Mouse (Mus musculus): ENCODE results near the gene Gpr179.
"Not testable (repeated sequence)": the region's sequence is repeated elsewhere in the genome, so short reads cannot be mapped to it uniquely, and the experiment has no call there.

Gene Gpr179

DNA sequence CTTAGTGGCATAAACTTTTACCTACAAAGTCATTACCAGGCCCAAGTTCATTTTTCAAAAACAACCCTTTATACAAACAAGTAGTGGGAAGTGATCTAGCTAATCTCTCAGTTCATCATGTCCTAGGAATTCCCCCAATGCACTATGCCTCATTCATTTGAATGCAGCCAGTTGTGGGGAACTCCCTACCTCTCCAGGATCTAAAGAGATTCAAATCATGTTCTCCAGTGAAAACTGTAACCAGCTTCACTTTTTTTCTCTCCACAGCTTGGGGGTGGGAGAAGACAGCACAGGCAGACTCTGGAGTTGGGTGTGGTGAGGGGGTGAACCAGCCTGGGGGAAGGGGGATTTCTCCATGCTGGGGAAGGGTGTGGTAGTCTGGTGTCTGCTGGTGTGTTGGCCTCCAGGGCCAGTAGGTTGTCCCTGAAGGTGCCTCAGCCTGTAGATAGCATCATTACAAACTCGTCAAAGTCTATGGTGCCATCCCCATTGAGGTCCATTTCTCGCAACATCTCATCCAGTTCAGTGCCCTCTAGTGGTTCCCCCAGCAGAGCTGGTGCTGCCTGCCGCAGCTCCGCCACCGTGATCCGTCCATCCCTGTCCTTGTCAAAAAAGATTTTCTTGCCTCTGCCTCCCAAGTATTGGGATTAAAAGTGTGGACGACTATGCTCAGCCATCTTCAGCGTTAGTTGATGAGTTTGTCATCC is 29.8 kb downstream of the Gpr179 start:
- in situ Hi-C loops (cut with MseI, MboI), result not testable (repeated sequence)

DNA sequence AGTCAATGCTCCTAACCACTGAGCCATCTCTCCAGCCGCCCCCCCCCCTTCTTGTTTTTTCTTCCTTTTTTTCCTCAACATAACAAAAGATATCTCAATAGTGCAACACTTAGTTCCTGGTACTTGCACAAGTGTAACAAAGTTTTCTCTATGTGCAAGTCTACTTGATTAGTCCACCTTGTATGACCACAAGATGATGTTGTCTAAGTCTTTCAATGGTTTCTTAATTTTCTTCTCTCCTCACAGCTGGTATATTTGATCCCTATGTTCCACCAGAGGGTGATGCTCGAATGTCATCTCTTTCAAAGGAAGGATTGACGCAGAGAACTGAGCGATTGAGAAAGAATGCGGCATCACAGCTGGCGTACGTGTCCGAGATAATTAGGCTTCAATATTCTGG is 30.7 kb downstream of the Gpr179 start:
- in situ Hi-C loops (cut with MseI, MboI), result no loop called here

DNA sequence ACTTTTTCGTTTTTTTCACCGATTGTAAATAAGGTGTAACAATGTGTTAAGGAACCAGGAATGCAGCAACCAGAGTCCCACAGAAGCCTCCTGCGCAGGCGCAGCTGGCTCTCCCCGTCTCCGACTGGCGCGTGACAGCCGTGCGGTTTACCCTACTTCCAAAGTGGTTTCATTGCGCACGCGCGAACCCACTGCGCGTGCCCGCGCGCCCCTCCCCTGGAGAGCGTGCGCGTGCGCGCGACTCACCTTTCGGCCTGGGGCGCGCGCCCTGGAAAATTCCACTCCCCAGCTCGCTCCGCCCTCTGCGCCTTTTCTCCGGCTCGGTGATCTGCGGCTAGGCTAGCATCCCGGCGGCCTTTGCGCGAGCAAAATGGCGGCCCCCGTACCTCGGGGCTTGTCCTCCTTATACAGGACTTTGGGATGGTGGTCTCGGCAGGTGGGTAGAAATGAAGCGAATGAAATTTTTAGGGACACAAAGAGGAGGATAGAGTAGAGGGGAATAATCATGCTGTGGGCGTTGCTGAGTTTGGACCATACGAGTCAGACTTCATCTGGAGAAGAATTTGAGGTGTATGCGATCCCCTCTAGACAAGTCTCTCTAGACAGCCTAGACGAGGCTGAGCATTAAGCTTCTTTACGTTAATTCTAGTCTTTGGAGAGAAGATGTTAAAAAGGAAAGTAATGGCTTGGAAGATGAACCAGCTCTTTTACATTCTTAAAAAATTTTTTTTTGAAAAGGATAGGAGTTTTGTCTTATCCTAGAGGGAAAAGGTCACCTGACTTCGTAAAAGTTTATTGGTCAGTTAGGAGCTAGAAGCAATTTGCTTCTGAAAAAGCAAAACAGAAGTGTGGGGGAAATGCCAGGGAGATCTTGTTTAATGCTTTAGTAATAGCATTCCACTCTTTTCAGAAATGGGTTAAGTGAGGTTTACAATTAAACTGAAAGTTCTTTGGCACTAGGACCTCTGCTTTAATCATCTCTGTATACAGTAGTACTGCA is 36.1 kb downstream of the Gpr179 start, which contains the start of gene Mrpl45:
TSS of gene Mrpl45 (plus strand) at position 213 of the 1,000 bp plus-strand sequence.
- in situ Hi-C loops (cut with MseI, MboI), result no loop called here

DNA sequence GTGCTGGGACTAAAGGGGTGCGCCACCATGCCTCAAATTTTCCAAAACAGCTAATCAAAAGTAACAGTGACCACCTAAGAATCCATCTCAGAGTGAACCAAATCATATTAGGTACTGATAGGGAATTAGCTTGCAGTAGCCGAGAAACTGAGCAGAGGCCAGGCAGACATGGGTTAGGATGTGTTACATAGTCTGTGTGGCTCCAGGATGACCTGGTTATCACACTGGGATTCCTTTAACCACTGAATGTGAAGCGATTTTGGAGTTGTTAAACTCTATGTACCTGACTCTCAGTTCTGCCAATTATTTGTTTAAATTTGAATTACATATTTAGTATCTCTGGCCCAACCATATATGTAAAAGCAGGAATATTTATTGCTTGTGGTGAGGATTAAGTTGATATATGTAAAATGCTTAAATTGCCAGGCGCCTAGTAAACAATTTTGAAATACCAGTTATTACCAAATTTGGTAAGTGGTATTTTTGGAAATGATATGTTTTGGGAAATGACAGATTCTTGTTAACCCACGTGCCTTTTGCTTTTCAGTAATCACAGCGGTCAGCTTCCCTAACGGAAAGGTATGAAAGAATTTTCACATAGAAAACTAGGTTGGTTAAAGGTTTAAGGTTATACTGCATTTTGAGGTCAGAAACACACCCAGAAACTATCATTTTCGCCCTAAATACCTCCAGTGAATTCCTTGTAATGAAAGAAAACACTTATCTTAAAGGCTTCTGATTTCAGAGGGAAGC is 37.0 kb downstream of the Gpr179 start:
- in situ Hi-C loops (cut with MseI, MboI), result no loop called here

DNA sequence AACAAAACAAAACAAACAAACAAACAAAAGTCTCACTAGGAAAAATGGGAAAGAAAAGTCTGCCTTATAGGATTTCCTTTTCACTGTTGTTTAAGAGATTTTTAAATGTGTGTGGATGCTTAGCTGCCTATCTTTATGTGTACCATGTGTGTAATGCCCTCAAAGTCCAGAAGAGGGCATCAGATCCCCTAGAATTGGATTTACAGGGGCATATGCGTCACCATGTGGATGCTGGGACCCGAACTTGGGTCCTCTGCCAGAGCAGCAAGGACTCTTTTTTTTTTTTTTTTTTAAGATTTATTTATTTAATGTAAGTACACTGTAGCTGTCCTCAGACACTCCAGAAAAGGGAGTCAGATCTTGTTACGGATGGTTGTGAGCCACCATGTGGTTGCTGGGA is 37.8 kb downstream of the Gpr179 start:
- in situ Hi-C loops (cut with MseI, MboI), result no loop called here

DNA sequence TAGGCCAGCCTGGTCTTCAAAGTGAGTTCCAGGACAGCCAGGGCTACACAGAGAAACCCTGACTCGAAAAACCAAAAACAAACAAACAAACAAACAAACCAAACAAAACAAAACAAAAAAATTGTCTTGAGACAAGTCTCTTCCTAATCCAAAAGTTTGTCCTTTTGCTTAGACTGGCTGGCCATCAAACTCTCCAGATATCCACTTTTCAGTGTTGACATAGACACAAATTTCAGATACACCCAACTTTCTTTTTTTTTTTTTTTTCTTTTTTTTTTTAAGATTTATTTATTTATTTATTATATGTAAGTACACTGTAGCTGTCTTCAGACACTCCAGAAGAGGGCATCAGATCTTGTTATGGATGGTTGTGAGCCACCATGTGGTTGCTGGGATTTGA is 39.0 kb downstream of the Gpr179 start:
- in situ Hi-C loops (cut with MseI, MboI), result not testable (repeated sequence)

DNA sequence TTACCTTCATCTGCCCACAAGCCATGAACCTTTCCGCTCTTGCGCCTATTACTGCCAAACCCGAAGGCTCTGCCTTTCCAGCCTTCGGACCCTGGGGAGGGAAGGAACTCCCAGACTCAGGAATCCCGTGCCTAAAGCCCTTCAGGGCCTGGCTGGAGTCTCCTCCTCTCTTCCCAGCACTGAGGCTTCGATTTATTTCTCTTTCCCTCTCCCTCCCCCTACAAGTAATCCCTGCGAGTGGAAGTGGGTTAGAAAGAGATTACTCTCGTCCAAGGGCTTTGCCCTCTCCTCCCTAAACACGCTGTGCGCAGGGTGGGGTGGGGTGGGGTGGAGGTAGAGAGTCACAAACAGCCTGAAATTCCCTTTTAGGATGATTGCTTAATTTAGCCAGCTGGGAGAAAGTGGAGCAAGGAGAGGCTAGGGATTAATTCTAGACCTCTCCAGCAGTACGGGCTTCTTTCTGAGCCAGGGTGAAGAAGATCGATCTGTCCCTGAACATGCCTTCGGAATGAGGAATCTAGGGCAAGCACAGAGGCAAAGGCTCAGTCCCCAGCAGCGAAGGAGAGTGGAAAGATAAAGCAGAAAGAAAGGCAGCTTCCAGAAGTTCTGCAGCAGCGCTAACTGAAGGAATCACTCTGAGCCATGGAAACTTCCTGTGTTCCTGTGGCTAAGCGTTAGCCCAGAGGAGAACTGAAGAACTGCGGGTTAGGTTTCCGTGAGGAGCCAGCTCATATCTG is 40.8 kb downstream of the Gpr179 start:
- in situ Hi-C loops (cut with MseI, MboI), result no loop called here

DNA sequence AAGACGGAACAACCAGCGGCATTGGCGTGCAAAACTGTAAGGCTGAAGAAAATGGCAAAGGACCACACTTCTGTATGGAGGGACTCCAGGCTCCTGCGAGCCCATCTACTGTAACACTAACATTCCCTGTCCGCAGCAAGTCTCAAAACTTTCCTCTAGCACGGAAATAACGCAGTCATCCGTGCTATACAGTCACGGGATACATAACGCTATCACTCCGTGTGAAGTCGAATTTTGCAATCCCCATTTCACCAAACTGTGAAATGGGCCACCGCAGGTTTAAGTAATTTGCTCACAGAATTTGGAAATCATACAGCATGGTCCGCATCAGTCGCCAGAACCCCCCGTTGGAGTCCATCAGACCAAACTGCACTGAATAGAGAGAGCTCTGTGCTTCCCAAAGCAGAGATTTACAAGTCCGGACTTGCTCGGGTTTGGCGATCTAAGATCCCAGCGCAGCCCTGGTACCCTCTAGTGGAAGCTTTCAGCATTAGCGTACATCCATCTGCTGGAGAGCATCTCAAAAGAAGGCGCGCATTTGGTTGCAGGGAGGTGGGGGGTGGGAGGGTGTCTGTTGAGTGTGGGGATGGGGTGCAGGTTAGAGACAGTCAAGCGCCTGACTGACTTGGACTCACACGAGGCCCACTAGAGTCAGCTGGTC is 41.8 kb downstream of the Gpr179 start:
- in situ Hi-C loops (cut with MseI, MboI), result no loop called here

DNA sequence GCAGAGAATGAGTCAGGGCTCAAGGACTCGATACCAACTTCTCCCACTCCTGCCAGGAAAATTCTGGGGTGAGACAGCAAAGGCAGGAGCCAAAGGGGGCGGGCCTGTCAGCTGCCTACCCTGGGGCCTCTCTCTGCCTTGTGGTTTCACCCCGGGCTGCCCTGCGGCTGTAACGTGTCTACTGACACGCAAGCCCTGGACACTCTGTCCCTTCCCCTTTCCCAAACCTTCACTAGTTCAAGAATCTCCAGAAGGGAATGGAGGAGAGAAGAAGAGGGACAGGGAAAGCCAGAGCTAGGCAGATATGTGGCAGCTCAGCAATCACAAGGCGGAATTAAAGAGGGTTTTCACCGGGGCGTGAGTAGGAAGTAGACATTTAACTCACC is 42.4 kb downstream of the Gpr179 start:
- in situ Hi-C loops (cut with MseI, MboI), result no loop called here

DNA sequence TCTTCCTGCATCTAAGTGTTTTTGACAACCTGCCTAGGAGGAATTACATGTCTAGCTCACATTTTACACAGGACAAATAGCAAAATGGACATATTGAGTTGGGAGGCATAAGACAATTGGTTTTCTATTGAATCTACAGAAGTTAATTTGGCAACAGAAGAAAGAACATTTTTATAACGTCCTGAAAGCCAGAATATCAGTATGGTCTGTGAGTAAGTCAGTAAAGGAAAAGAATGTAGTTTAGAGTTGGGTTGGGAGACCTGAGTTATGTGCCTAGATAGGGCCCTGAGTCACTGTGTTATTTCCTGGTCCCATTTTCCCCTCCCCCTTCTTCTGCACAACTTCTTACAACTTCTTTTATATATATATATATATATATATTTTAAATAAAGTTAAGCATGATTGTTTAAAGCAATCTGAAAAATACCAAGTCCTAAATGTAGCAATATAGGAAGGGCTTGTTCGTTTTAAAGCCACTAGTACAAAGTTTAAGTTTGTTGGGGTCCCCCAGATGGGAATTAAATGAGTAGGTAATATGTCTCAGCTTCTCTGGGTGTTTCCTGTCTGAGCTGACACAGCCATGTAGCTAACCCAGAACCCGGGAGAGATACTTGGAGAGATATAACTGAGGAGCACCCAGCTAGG is 42.9 kb downstream of the Gpr179 start:
- in situ Hi-C loops (cut with MseI, MboI), result no loop called here

DNA sequence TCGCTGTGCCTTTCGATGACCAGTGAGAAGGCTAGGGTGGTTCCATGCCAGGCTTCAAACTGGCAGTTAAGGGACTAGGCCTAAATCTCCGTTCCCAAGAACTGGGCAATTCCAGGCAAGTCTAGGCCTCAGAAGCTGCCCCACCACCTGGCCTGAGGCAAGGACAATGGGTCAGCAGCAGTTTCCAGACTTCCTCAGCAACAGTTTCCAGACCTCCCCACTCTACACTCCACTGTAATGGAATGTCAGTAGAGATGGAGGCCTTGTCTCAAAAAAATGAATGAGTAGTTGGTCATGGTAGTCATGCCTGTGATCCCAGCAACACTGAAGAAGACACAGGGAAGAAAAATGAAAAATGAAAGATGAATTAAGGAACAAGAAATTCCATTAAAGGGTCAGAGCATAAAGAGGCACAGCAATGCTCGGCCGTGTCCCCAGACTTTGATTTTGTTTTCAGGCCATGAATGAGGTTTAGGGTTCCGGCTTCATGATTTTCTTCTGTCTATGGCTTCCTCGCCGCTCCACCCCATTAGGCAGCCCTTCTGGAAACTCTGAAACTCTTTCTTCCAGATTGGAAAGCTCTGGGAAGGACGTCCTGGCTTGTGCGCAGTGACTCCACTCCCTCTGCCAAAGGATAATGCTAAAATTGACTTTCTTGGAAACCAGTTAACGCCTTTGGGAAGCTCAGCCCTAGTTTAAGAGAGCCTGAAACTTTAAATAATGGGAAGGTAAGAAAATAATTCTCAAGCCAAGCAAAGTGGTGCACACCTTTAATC is 44.4 kb downstream of the Gpr179 start:
- in situ Hi-C loops (cut with MseI, MboI), result no loop called here

DNA sequence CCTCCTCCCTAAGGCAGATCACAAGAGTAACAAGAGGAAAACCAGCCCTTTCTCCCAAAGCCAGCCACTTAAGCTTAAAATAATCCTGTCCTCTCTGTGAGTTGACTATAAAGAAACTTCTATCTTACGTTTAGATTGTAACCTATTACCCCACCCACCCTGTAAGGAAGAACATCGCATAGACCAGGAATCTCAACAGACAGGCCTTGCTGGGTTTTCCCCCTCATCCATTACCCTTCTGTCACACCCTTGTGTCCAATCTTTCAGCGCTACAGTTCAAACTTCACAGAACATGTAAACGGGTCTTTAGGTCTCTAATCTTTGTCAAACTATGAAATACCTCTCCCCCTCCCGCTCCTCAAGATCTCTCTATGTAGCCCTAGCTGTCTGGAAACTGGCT is 47.2 kb downstream of the Gpr179 start:
- in situ Hi-C loops (cut with MseI, MboI), result no loop called here

DNA sequence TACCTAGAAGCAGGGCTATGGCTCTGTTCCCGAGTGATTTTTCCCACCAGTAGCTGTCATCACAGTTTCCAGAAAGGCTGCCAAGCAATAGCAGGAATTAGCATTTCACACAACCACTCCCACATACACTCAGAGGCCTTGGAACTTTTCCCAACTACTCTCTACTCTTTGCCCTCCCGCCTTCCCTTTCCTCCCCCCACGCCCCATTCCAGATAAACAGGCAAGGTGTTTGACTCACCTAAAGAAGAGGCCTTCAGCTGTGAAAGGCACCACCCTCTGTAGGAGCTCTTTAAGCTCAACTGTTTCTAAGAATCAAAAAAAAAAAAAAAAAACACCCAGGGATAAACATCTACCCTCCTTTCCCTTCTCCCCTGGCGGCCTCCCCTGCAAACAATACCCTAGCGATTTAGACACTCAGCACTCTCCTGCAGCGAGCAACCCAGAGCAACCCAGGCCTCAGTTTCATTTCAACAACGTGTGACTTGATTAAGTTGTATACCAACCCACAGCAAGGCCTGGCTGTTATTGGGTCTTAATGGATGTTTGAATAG is 49.6 kb downstream of the Gpr179 start:
- in situ Hi-C loops (cut with MseI, MboI), result no loop called here

DNA sequence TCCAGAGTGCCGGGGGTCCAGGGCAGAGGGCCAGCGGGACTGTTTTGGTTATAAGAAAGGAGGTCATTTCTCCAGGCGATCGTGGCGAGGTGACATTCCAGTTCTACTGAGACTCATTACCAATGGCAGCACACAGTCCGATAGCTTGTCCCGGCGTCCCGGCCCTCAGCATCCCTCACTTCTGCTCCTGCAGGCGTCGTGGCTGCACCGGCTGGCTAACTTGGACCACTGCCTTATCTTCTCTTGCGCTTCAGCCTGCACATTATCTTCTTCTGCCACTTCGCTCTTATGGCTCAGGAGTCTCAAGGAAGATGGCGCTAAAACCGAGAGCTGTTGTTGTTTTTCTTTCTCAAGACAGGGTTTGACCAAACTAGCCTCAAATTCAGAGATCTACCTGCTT is 50.5 kb downstream of the Gpr179 start:
- in situ Hi-C loops (cut with MseI, MboI), result no loop called here

DNA sequence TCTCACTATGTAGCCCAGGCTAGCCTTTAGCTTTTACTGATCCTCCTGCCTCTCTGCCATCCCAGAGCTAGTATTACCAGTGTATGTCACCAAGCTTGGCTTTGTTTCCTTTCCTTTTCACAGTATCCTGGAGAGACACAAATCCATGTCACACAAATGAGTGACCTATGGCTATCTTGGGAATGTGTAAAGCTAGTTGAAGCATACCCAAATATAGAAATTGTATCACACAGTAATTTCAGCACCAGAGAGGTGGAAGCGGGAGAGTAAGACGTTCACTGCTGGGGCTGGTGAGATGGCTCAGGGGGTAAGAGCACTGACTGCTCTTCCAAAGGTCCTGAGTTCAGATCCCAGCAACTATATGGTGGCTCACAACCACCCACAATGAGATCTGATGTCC is 51.9 kb downstream of the Gpr179 start:
- in situ Hi-C loops (cut with MseI, MboI), result no loop called here

DNA sequence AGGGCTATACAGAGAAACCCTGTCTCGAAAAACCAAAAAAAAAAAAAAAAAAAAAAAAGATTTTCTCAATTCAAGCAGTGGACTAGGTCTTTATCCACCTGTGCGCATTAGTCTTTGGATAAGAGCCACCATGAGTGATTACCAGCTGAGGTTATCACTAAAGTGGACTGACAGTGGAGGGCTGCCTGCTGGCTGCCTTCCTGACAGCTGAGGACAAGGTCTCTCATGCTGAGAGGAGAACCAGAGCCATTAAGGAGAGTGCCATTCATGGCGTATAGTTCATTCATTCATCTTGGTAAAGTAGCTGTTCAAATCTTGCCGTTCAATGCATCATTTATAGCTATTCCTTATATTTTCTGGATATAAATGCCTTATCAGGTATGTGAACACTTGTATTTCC is 55.3 kb downstream of the Gpr179 start:
- in situ Hi-C loops (cut with MseI, MboI), result no loop called here

DNA sequence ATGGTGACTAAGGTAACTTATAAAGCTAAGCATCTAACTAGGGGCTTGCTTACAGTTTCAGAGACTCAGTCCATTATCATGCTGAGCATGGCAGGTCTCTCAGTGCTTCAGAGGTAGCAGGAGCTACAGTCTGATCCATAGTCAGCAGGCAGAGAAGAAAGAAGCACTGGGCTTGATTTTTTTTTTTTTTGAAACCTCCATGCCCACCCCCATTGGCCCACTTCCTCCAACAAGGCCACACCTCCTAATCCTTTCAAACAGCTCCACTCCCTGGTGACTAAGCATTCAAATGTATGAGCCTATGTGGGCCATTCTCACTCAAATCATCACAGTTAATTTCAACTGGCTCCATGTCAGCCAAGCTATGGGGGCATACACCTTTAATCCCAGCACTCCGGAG is 59.1 kb downstream of the Gpr179 start:
- in situ Hi-C loops (cut with MseI, MboI), result no loop called here

DNA sequence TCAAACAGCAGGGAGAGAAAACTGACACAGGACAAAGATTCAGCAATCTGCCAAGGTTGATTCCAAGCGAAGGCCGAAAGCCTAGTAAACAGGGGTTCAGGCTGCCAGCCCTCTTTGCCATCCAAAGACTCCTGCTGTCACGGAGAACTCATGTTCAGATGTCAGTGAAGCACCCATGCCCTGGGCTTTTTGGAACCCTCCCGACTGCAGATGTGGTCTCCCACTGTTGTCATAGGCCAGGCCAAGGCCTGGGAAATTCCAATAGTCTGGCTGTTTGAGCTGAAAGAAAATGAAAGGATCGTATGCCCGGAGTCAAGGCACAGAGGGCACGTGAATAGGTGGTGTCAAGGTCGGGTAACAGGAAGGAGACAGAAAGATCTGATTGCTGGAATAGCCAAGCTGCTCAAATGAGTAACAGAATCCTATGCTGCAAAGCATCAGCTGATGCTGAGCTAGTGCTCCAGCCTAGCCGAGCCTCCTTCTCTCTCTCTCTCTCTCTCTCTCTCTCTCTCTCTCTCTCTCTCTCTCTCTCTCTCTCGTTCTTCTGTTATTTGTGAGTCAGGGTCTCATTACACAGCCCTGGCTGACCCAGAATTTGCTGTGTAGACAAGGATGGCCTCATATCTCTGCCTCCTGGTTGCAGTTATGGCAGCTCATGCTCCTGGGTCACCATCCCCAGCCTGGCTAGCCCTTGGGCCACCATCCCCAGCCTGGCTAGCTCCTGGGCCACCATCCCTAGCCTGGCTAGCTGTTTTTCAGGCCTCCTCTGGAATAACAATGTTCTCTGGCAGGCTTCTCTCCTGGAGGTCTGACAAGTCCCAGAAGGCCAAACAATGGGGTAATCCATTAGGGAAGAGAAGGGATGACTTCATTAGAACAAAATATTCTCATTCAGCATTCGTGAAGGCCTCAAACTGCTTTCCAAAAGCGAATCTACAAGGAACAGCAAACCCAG is 62.3 kb downstream of the Gpr179 start:
- in situ Hi-C loops (cut with MseI, MboI), result no loop called here
